Mouse (Mus musculus) cerebellum, adult 18-20 months (tissue): ENCODE results near the gene Wars.

Experiments used
- DNase-seq, 2 experiments: peaks; one replicate each; pipeline ENCODE4 v3.0.0; 2021

Gene Wars

DNA sequence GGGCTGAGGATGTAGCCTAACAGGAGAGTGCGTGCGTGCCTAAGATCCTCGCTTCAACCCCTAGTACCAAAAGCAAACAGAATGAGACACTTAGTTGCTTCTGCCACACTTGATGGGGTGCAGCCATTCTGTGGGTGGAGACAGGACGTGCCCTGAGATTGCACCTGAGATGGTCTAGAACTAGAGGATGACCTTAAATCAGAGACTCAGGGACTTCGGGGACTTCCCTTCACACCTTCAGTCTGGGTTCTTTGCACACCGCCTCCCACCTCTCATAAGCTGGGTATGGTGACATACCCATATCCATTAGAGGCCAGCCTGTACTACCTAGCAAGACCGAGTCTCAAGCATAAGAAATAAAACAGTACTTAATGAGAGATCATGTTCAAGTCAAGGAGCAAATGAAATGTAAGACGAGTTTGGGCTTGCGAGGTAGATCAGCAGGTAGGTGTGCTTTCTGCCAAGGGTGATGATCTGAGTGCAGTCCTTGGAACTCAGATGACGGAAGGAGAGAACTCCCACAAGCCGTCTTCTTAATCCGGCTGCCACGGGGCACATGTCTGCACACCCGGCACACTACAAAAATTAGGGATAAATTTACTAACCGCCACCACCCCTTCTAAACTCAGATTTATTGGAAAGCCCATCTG is 69.6 kb downstream of the Wars start:
- no peak for DNase-seq

- no peak for DNase-seq
Measured at GRCm38 (mm10) chr12:108823036-108823435, 70.9 kb downstream of the Wars start.

GRCm38 (mm10) chr12:108820461-108820860 is 73.5 kb downstream of the Wars start:
- DNase-seq = no peak

GRCm38 (mm10) chr12:108816569-108816968 is 77.4 kb downstream of the Wars start:
- DNase-seq = no peak

DNA sequence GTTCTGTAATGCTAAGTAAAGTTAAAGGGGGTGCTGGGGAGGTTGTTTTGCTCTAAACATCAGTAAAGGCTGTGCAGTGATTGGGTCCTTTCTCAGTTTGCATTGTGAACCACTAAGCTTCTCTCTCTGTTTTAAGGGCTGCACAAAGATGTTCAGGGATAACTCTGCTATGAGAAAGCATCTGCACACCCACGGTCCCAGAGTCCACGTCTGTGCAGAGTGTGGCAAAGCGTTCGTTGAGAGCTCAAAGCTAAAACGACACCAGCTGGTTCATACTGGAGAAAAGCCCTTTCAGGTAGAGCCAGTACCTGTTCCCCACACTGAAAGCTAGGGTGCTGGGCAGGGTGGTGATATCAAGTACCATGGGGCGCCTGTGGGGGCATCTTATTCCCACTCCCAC is 79.5 kb downstream of the Wars start:
- no peak for DNase-seq

DNA sequence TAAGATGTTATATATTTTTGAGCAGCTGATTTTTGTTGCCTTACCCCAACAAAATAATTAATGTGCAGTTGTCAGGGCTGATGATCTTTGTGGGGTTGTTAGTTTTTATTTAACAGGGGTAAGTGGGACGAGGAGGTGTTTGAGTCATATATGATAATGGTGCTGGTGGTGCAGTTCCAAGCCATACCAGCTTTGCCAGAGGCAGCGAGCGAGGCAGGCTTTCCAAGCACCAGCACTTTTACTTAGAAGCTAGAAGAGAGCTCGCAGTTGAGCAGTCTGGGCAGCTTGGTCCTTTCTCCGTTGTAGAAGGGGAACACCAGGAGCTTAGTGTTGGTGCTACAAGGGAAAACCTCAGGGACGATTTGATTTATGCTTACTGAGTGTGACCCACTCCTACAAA is 81.5 kb downstream of the Wars start:
- no peak for DNase-seq

DNA sequence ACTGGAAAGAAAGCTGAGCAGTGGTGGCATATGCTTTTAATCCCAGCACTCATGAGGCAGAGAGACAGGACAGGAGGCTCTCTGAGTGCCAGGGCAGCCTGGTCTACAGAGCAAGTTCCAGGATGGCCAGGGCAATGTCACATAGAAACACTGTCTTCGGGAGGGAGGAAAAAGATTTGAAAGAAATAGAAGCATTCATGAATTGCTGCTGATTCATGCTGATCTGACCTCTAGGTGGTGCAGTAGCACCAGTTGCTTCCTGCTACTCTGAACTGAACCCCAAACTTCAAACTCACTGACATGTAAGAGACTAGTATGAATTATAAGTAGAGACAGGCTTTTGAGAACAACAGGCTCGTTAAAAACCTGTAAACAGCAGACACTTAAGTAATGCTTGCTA is 82.8 kb downstream of the Wars start:
- DNase-seq = peak; percentile 48 to 53

DNA sequence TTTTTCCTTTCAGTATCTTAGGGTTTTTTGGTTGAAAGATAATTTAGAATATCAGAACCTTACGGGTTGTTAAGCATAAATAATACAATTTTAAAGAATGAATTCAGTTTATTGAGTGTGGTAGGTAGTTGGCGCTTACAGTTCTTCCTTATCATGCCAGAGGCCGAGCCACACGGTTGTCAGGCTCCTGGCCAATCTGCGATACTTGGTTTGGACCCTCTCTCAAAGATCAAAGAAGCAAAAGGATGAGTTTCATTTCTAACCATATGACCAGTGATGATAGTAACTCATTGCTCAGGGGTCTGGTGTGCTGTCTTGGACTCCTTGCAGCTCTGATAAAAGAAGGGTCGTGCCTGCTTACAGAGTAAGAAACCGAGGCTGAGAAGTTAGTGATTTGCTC is 83.7 kb downstream of the Wars start:
- no peak for DNase-seq
